Mouse (Mus musculus) adipocyte (in vitro differentiated cells): ENCODE measurements at regions not wholly inside any gene's neighbourhood (a gene's known extent, or its start where the extent isn't known, plus 50 kb on each side); places are given as distances from the start of the nearest gene placed in this dataset.

Experiments used
- DNase-seq: peaks from one replicate; pipeline ENCODE4 v3.0.0-alpha.2; 2016; ENCODE audit warnings: low spot score

DNA sequence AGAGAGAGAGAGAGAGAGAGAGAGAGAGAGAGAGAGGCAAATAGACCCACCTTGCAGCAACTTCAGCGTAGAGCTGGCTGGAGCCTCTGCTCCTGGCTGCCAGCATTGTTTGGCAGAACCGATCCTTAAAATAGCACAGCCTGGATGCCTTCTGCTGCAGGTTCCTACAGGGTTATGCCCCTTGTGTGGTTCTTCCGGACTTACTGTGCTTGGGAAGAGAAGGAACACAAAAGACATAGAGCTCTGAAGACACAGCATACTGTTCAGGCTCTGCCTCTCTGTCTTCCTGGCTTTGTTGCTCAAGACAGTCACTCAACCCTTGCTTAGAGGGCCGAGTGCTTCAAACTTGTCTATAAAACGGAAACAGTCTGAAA, 86.2 kb upstream of the Slc25a26 start:
- DNase-seq: peak; percentile 56

DNA sequence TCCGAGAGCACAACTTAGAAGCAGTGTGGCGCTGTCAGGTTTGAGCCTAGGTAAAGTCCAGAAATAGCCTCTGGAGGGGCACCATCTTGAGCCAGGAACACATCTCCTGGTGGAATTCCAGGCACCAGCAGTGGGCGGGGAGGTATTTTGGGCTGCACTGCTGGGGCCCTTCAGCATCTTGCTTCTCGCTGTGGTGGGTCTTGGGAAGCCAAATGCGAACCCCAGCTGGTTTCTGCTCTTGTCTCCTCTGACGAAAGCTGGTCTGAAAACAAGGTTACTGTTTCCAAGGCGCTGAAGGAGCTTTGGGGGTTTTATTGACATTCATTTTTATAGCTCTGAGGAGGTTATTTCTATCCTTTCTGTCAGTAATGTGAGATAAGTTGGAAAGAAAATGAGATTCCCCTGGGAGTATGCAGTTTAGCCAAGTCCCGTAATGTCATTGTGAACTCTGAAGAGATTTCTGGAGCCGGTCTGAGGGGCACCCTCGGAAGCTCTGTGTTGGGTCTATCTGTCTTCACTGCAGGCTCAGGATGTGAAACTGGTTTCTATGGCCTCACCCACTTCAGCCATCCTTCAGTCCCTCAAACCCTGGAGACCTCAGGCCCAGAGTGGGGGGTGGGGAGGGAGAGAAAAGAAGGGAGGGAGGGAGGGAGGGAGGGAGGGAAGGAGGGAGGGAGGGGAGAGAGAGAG, 86.7 kb upstream of the Slc25a26 start:
- DNase-seq: no peak

DNA sequence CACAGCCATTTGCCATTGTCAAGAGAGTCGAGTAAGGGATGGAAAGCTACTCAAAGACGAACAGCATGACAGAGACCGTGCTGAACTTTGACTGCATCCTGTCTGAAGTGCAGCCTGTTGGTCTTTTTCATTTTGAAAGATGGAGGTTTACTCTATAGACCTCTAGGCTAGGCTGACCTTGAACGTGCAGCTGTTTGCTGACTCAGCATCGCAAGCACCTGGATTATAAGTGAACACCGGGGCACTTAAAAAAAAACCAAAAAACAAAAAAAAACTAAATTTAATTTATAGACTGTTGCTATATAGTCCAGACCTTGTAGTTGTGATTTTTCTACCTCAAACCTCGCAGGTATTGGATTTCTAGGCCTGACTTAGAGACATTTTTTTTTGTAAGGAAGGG, 87.8 kb upstream of the Slc25a26 start:
- no peak for DNase-seq

DNA sequence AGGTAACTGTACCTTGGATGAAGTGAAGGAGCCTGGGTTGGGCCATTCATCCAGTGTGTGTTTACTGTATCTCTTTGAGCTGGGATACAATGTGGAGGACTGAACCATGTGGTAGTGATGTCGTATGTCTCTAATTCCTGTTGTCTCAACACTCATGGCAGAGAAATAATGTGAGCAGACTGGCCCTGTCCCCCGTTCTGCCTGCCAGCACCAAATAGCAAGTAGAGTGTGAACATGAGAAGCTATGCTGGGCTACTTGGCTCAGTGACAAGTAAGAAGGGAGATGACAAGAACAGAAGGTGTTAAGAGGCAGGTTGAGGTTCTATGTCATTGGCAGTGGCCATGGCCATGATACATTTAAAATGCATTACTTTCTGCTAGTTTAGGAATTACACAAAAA, 89.7 kb upstream of the Slc25a26 start:
- no peak for DNase-seq

DNA sequence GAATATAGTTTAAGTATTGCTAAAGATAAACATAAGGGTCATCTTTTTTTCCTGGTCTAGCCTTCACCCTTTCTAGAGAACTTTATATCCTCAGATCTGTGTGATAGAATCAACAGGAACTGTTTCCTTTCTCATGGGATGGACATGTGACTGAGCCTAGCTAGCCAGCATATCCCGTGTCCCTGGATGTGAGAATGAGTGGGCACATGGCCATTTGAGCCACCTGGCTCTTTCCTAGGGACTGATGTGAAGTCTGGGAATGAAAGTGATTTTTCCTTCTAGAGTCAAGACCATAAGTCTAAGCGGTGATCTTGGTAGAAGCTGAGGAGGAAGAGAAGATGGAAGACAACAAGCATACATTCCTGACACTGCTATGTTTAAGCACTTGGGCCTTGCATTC, 91.1 kb upstream of the Slc25a26 start:
- DNase-seq: no peak

DNA sequence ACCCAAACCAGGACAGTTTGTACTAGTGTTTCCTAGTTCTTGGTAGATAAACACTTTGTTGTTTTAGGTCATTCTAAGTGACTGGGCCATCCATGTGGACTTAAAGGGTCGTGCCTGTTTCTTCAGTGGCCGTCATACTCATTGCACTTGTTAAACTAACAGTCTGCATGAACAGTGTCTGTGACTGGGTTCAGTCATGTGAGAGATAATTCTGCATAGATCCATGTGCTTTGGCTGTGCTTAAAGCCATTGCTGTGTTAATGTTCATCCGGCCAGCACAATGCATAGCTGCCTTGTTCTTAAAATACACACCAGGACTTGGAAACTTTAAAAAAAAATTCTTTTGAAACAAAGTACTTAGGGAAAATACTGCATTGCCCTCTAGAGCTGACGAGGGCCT, 92.4 kb upstream of the Slc25a26 start:
- no peak for DNase-seq

DNA sequence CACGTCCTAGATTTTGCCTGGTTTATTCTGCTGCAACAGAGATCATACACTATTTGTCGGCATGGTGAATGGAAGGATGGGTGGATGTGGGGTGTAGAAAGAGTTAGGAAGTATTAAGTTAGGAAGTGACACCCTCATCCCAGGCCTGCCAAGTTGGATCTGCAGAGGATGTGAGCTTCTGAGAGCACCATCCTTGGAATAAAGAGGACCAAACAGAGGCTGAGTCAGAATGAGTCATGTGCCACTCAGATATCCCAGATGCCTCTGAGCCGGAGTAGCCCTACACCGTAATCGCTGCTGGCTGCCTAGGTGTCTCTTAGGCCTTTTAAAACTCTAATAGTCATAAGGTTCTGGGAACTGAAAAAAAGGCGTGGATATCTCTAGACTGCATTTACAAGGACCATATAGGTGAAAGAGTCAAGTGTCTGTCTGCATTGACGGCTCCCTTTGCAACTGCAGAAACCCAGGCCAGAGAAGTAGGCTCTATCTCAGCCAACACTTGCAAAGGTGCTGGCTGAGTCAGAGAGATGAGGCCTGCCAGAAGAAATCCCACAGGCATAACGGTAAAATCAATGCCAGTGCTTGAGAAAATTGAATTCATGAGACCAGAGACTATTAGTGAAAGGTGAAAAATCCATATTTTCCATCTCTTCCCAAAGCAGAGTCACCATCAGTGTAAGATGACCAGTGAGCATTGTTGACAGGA, 94.6 kb upstream of the Slc25a26 start:
- peak; percentile 19 for DNase-seq

DNA sequence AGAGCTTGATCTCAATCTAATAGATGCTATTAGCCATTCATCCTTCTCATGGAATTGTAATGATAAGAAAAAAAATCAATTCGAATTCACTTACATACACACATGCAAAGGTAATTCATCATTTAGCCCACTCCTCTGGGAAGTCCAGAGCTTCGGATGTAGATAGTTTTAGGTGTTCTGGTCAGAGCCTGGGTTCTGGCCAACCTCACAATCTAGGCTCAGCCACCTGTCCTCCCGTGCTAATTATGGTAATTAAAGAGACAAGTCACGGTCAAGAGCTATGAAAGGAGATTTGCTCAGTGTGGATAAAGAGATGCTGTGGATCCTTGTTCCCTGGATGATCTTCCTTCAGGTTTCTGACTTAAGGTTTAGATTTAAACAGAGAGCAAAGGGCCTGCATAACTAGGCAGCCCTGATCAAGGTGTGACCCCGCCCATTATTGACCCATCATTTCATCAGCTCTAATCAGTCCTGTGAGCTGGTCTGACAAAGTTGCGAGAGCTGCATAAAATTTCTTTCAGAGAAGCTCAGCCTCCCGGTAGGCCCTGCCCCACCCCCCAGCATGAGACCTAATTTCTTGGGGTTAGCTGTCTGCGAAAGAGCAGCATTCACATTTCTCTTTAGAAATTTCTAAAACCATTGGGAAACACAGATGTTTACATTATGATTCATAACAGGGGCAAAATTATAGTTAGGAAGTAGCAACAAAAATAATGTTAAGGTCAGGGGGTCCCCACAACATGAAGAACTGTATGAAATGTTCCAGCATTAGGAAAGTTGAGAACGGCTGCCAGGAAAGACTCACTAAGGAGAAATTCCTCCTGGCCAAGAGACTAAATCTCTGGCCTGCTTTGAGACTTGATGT, 98.3 kb upstream of the Slc25a26 start:
- DNase-seq: no peak

DNA sequence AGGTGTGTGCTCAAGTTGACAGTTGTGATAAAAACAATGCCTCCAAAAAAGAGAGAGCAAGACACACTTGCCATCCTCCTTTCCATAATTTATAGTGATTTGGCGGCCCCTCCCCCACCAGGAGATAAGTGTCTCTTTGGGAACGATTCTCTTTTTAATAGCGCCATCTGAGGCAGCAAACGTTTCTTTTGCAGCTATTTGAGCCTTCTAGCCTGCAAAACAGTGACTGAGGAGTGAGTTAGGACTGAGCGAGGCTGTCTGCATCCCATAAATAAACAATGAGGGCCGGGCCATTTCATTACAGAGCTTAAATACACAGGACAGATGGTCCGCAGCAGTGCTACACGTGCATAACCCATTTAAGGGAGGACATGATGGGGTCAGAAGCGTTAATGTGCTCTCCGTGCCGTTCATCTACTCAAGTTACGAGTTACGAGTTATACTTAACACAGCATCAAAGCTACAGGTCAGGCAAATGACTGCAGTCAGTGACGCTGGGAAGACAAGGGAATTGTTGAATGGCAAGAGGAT, 99.0 kb upstream of the Slc25a26 start:
- DNase-seq: no peak

DNA sequence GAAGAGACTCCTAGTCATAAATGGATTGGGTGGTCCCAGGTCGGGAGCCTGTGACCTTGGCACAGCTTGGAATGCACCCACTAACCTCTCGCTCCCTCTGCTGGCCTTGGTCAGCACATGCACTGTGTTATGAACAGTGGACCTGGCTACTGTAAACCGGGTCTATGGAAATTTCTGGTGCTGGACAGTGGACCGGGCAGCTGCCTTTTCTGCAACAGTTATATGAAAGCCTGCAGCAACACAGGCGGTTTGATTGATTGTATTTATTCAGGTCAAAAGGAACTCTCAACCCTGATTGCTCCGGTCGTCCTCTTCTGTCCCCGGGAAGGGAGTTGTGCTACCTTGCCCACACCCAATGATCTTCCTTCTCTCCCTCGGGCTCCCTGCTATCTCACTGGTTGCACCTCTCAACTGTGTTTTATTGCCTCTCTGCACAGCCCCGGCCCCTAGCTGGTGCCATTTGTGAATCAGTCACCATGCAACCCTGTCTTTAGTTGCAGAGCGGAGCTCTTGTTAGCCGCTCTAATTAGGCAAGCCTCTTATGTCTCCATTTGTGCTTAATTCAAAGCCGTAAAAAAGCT, 99.6 kb upstream of the Slc25a26 start:
- peak; percentile 70 for DNase-seq

DNA sequence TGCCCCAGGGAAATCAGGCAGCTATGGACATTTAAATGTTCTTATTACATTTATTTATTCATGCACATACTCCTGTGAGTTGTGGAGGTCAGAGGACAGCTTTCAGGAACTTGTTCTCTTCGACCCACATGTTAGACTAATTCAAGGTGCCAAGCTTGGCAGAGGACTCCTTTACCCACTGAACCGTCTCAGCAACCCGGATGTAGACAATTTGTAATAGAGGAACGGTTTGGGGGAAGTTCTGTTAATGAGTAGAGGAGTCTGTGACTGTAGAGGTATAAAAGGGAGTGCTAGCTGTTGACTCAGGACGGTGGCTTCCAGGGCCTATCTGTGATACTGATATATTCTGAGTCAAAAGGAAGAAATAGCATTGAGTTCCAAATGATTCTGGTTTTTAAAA, 107.4 kb upstream of the Magi1 start:
- DNase-seq: no peak

DNA sequence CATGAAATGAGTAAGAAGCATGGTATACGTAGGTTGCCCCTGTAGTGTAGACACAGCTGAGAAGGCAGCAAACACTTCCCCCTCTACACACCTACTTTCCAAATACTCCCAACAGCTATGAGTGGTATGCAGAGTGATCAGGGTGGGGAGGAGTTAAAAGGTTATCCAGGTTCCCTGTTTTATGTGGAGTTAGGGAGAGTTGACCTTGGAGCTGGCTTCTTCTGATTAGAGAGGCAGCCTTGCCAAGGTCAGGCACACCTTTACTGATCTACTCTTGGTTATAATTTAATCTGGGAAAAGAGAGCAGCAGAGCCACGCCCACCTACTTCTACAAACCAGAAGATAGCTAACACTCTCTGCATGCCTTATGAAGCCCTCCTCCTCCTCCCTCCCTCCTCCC, 106.7 kb upstream of the Magi1 start:
- no peak for DNase-seq

DNA sequence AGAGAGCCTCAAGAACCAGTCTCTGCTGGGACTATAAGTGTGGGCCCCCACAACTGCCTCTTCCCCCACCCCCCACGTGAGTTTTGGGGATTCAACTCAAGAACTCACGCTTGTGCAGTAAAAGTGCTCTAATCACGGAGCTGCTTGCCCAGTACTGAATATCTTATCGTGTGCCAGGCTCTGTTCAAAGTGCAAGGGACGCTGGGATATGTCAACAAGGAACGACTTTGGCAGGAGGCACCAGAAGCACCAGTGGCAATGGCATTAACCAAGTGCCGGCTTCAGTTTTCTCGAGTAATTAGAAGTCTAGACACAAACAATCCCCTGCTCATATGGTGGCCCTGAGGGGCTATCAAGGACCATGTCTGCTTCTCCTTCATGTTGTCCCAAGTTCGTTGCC, 106.0 kb upstream of the Magi1 start:
- DNase-seq: no peak

DNA sequence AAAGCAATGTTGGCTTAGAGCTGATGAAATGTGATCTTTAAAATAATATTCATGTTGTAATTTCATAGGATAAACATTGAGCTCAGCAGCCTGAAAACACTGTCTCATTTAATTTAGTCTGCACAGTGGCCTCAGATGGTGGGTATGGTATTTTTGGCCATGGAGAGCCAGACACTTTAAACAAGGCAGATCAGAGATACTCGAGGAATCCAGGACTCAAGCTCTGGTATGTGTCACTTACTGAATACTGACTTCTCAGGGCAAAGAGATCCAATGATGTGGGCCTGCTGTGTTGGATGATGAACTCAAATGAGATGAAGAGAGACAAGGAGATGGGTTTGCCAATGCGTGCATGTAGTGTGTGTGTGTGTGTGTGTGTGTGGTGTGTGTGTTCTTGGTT, 103.9 kb upstream of the Magi1 start:
- DNase-seq: no peak

DNA sequence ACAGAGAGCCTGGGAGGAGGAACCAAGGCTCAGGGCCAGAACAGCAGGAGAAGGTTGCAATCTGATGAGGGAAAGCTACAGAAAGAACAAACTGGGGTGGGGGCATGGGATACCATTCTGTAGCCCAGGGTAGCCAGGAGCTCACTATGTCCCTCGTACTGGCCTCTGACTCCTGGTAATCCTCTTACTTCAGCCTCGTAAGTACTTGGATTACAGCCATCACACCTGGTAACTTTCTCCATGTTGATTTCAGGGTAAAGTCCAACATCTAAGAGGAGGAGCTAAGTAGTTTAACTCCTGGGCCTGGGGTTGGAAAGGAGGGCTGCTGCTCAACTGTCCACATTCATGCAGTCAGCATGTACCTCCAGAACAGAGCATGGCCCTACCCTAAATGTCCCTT, 101.8 kb upstream of the Magi1 start:
- no peak for DNase-seq

DNA sequence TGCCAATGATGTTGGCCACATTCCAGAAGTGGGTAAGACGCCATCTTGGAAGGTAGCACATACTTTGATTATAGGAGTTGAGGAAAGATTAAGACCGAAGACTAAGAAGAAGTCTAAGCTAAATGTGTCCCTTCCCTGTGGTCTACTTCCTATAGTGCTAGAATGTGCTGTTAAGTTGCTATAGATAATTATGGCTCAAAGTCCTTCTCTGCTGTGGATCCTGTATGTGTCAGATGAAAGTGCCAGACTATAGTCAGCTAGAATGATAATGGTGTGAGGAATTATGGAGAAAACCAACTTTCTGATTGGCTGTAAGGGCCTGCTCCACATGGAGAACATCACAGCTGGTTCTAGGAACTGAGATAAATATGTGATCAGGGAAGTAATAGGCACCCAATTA, 86.3 kb upstream of the Magi1 start:
- DNase-seq: no peak

DNA sequence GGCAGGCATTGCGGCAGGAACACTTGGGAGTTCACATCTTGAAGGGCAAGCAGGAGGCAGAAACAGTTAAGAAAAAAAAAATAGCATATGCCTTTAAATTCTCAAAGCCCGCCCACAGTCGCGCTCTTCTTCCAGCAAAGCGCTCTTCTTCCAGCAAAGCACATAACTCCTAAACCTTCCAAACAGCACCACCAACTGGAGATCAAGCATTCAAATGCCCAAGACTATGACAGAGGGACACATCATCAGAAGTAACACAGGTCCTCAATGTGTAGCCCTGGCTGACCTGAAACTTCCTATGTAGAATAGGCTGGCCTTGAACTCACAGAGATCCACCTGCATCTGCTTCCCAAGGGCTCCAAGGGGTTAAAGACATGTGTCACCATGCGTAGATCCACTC, 80.2 kb upstream of the Magi1 start:
- no peak for DNase-seq

DNA sequence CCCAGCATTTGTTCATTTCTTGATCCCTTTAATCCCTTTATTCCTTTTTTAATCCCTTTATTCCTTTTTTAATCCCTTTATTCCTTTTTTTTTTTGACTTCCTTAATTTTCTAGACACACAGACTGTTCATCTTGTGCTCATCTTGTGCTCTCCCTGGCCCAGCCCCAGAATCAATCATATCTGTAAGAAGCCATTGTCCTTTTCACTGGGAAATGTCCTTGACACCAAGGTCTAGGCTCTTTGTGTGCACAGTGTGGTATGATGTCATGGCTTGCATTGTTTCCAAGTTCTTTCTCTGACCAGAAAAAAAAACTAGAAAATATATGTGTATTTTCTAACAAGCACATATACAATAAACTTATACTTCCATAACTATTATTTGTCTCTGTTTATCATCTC, 78.9 kb upstream of the Magi1 start:
- no peak for DNase-seq

DNA sequence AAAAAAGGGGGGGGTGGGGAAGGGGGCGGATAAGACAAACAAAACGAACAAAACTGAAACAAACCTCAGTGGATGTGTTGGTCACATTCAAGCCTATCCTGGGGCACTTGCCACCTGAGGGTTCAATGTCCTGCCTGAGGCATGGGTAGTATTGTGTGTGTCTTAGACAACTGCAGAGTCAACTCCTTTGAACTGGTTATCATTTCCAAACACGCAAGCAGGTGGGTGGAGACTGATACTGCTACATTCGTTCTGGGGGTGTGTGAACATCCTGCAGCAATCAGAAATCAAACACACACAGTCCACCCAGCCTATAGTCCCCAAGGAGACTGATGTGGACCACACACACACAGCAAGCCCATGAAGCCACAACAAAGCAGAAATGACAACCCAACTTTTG, 73.9 kb upstream of the Magi1 start:
- no peak for DNase-seq

DNA sequence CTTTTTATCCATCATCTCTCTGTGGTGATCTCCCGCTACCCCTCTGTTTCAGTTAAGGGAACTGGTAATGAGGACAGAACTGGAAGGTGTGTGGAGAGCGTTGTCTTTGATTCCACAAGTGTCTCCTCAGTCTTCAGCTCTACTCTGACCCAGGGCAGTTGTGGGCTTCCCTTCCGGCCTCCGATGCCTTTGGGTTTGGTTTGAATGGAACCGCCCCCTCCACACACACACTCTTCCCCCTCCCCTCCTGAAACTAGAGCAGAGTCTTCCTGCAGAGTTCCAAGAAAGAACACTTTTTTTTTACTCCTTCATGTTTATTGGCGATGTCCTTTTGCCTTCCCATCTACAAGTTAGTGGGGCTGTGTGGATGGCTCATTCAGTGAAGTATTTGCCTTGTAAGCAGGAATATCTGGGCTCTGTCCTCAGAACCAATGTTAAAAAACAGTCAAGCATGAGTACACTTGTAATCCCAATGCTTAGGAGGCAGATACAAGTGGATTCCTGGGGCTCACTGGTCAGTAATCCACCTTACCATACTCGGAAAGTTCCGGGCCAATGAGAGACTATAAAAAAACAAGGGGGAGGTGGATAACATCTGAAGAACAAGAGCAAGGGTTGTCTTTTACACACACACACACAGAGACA, 70.9 kb upstream of the Magi1 start:
- DNase-seq: no peak

DNA sequence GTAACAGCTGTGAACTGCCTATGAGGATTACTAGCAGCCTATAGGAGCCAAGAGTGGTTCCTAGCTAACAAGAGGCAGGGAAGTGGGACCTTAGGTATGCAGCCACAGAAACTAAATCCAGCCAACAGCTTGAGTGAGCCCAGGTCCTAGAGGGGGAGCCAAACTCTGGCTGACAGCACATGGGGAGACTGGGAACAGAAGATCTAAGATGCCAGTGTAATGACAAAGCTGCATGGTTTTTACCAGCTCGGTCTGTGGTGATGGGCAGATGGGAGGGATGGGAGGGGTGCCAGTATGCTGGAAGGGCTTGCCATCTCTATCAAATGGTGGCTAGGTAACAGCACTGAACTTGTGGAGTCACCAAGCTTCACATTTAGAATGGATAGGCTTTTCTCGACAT, 60.6 kb upstream of the Magi1 start:
- DNase-seq: no peak

DNA sequence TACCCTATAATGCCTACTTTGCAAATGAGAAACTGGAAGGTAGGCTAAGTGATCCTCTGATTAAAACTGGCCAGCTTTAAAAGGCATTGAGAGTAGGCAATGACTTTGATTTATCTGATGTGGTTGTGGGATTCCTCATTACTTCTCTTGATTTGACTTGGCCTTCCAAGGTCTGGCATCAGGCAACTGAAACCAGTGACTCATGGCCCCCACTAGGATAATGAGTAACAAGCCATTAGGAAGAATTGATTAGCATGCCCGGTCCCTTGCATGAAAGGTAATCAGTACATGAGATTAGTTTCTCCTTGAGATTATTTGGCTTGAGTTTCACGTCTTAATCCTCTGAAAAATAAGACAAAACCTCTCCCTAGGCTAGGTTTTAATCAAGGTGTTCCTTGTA, 56.8 kb upstream of the Magi1 start:
- DNase-seq: no peak
